8 mouse cellular contexts compared by ENCODE assay signal in the genomic region with DNA sequence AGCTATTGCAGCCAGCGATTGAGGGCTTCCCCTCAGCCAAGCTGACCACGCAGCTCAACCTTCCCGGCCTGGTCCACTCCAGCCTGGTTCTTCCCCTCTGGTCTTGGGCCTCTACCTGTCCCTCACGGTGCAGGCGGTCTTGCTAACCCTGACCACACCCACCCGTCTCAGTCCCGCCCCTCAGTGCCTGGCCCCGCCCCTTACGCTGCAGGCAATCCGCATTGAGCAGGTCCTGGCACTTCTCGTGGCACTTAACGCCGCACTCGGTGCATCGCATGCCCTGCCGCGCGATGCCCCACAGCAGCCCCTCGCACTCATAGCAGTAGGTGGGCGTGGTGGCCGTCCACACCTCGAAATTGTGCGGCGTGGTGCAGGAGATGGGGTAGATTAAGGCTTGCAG. TPM values are rescaled to one million over a fixed set of nuclear protein-coding genes. Genes with fewer than 3 reads are reported as not detected.
DNase-seq lines count a peak whose midpoint lies in the region; ATAC-seq and TF ChIP-seq lines count a peak whose summit lies in the region.

No protein-coding gene starts in this region.

- H3K9me3 ChIP-seq in midbrain, embryonic 13.5 days = no peaks in the 10 kb centered on the region

- peak; percentile 30 to 33 for DNase-seq in right cerebral cortex, postnatal 10 days (ENCODE audit: low spot score in 2 of 2)
- DNase-seq in right cerebral cortex, postnatal 14 days = no peak
- DNase-seq in kidney, postnatal 14 days = peak; percentile 39
- no peak for DNase-seq in cerebellum, adult 11-12 months
- no peak for DNase-seq in natural killer cell, adult 2 months (ENCODE audit: low spot score in 2 of 2)
- no peak for DNase-seq in left cerebral cortex, adult 2 months (ENCODE audit: extremely low spot score in 1 of 2, low spot score in 2 of 2)

- no peak for TF ChIP-seq CTCF in left cerebral cortex, adult 2 months (IDR thresholded peaks at IDR 0.05)

- 0 out of 2 replicates have a peak overlapping the region, but pooled peaks have one; percentile 23 for H3K9ac ChIP-seq in midbrain, embryonic 13.5 days (replicated peaks)

- no peak overlapping the region for H3K27ac ChIP-seq in midbrain, embryonic 13.5 days
- no peak overlapping the region for H3K27ac ChIP-seq in left cerebral cortex, adult 2 months

- intact Hi-C loops in left cerebral cortex, adult 2 months (cut with DNase I) = no loop called here

- peak; percentile 33; the same call in 1 of the 2 replicates for ATAC-seq in erythroblast, adult 5-6 weeks (replicated peaks; ENCODE audit: low FRiP score, poor library complexity, severe bottlenecking)
- ATAC-seq in midbrain, embryonic 13.5 days = peak; percentile 49; the same call in 1 of the 2 replicates

- WGBS in midbrain, embryonic 13.5 days = under 1% methylated on average over 24 of the region's 24 CpGs

- H3K36me3 ChIP-seq in midbrain, embryonic 13.5 days = peaks cover 72% of the 10 kb centered on the region

- H3K4me1 ChIP-seq in midbrain, embryonic 13.5 days (replicated peaks) = peaks cover 8% of the 10 kb centered on the region

- H3K27me3 ChIP-seq in midbrain, embryonic 13.5 days = peaks cover 68% of the 10 kb centered on the region

- H3K4me2 ChIP-seq in midbrain, embryonic 13.5 days (replicated peaks) = peak overlapping the region; percentile 40

- H3K4me3 ChIP-seq in midbrain, embryonic 13.5 days (replicated peaks) = peak overlapping the region; percentile 20
- no peak overlapping the region for H3K4me3 ChIP-seq in left cerebral cortex, adult 2 months

RNA-seq across cellular contexts. Expression of a gene that starts 17.0 kb away (rescaled TPM):
- total RNA-seq in erythroblast, adult 5-6 weeks (2015; ENCODE audit: low replicate concordance) = not detected in 2 replicates
- 0.17 and 2.4 TPM in 2 replicates for total RNA-seq in erythroblast, adult 5-6 weeks (2017; ENCODE audit: low replicate concordance)
- 17.1 and 18.5 TPM in 2 replicates for polyA plus RNA-seq in midbrain, embryonic 13.5 days (2015; fragmentation: Nextera tagmentation; extraction: Ambion mirVana)
- total RNA-seq in left cerebral cortex, adult 2 months (2021) = 100 to 1,000 TPM; 313 to 351 TPM

RNA-seq across cellular contexts. Expression of a gene that starts 21.5 kb away (rescaled TPM):
- 1.2 and 1.9 TPM in 2 replicates for total RNA-seq in erythroblast, adult 5-6 weeks (2015; ENCODE audit: low replicate concordance)
- total RNA-seq in erythroblast, adult 5-6 weeks (2017; ENCODE audit: low replicate concordance) = 0.43 and 1.4 TPM in 2 replicates
- 2.5 and 2.7 TPM in 2 replicates for polyA plus RNA-seq in midbrain, embryonic 13.5 days (2015; fragmentation: Nextera tagmentation; extraction: Ambion mirVana)
- 1 to 10 TPM; 5.5 to 5.8 TPM for total RNA-seq in left cerebral cortex, adult 2 months (2021)

RNA-seq across cellular contexts. Expression of a gene that starts 34.4 kb away (rescaled TPM):
- 8.5 TPM in 1 of 2 replicates, not detected in the other for total RNA-seq in erythroblast, adult 5-6 weeks (2015; ENCODE audit: low replicate concordance)
- not detected in 2 replicates for total RNA-seq in erythroblast, adult 5-6 weeks (2017; ENCODE audit: low replicate concordance)
- 0.70 and 0.79 TPM in 2 replicates for polyA plus RNA-seq in midbrain, embryonic 13.5 days (2015; fragmentation: Nextera tagmentation; extraction: Ambion mirVana)
- 1 to 10 TPM; 1.2 to 4.7 TPM for total RNA-seq in left cerebral cortex, adult 2 months (2021)

RNA-seq across cellular contexts. Expression of a gene that starts 43.8 kb away (rescaled TPM):
- total RNA-seq in erythroblast, adult 5-6 weeks (2015; ENCODE audit: low replicate concordance) = 9.8 and 19.9 TPM in 2 replicates
- 9.6 and 10.8 TPM in 2 replicates for total RNA-seq in erythroblast, adult 5-6 weeks (2017; ENCODE audit: low replicate concordance)
- 51.1 and 51.3 TPM in 2 replicates for polyA plus RNA-seq in midbrain, embryonic 13.5 days (2015; fragmentation: Nextera tagmentation; extraction: Ambion mirVana)
- total RNA-seq in left cerebral cortex, adult 2 months (2021) = 10 to 100 TPM; 47.2 to 50.9 TPM

RNA-seq across cellular contexts. Expression of a gene that starts 47.0 kb away (rescaled TPM):
- 6.1 and 16.5 TPM in 2 replicates for total RNA-seq in erythroblast, adult 5-6 weeks (2015; ENCODE audit: low replicate concordance)
- total RNA-seq in erythroblast, adult 5-6 weeks (2017; ENCODE audit: low replicate concordance) = 11.2 and 12.9 TPM in 2 replicates
- 0.28 and 0.31 TPM in 2 replicates for polyA plus RNA-seq in midbrain, embryonic 13.5 days (2015; fragmentation: Nextera tagmentation; extraction: Ambion mirVana)
- under 1 TPM; 0.68 to 0.79 TPM for total RNA-seq in left cerebral cortex, adult 2 months (2021)

Comparison
In these comparisons a context has a peak if more than half of its experiments do, and no peak if none do; other contexts are left out.
1. DNase-seq: peak in right cerebral cortex, postnatal 10 days (2 of 2) and kidney, postnatal 14 days (single experiment); none in right cerebral cortex, postnatal 14 days (single experiment), cerebellum, adult 11-12 months (single experiment), natural killer cell, adult 2 months (0 of 2) and left cerebral cortex, adult 2 months (0 of 2).
2. RNA of a gene that starts 17.0 kb away (total RNA-seq): 313 to 351 TPM in left cerebral cortex, adult 2 months; 0.17 to 2.4 TPM in erythroblast, adult 5-6 weeks; every median in the first group is over 10 times any median in the second.